Mouse (Mus musculus): ENCODE results near the gene Fbxo7. TPM values are rescaled to one million over a fixed set of nuclear protein-coding genes. Genes with fewer than 3 reads are reported as not detected.

Gene Fbxo7
- polyA plus RNA-seq, 1 experiment from 2014 or later: 28.7 TPM

DNA sequence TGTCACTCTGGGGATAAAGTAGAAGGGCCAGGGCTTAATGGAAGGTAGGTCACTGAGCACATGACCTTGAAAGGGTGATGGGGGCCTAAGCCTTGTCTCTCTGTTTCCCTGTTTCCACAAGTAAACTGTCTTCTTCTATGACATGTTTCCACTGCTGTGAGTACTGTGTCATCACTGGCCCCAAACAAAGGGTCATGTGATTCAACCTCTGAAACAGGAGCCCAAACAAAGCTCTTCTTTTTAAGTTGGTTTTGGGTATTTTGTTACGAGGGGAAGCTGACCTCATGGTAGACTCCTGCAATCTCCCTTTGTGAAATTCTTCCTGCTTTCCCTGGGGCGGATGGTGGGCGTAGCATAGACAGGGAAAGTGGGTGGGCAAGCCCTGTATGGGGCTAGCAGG, 38.5 kb downstream of the Fbxo7 start:
- no peak for TF ChIP-seq EP300 (IDR thresholded peaks at IDR 0.05; ENCODE audit: low read depth)
- TF ChIP-seq CTCF (IDR thresholded peaks at IDR 0.05; ENCODE audit: low read depth): no peak
- Histone ChIP-seq H3K4me1 (ENCODE audit: insufficient read depth) (no peaks in the 10 kb centered on the region), H3K4me2 (ENCODE audit: low read depth, low read length) (no peak overlapping the region), H3K9me3 (ENCODE audit: low read length) (0 out of 2 replicates have a peak, but pooled peaks cover 3% of the 10 kb centered on the region), H3K27ac (ENCODE audit: low read depth) (no peak overlapping the region), H3K9ac (replicated peaks) (no peak overlapping the region), H3K36me3 (replicated peaks; ENCODE audit: insufficient read depth, low read length) (no peaks in the 10 kb centered on the region), H3K4me3 (ENCODE audit: low read depth, low read length) (no peak overlapping the region), H3K27me3 (ENCODE audit: insufficient read depth, low read length) (no peaks in the 10 kb centered on the region)
- ATAC-seq (no peak), DNase-seq (no peak)
- WGBS (ENCODE audit: insufficient replicate concordance): 73% methylated on average over 3 of the region's 3 CpGs

DNA sequence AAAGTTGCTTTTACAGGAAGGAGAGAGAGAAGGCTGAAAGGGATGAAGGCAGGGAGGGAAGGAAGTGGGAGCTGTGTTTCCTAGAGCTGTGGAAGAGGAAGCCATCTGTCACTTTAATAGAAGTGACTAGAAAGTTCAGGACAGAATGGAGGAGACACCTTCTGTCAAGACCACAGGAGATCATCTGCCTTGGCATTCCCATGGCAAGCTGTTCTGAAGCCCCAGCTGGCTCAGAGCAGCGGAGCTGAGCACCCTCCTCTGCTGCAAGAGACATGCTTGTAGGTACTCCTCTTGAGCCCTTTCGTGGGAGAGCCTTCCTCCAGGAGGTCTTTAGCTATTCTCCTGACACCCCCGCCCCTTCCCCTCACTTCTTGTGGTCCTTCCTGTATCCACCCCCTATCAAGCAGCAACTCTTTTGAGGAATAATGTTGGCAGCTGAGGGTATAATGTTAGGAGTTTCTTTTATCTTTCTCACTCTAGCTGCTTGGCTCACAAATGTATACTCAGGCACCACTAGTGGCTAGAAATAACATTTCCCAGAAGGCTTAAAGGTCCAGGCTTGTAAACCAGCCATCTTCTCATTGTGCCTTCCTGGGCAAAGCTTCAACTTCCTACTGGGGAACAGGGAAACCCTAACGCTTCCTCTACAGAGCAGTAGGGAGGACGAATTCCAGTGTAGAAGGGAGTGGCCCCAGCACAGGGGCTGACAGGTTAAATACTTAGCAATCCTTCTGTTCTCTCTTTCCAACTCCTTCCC, 40.7 kb downstream of the Fbxo7 start:
- ATAC-seq (no peak), DNase-seq (no peak)
- Histone ChIP-seq H3K4me2 (ENCODE audit: low read depth, low read length) (no peak overlapping the region), H3K9ac (replicated peaks) (no peak overlapping the region), H3K27me3 (ENCODE audit: insufficient read depth, low read length) (no peaks in the 10 kb centered on the region), H3K27ac (ENCODE audit: low read depth) (no peak overlapping the region), H3K4me3 (ENCODE audit: low read depth, low read length) (no peak overlapping the region), H3K36me3 (replicated peaks; ENCODE audit: insufficient read depth, low read length) (no peaks in the 10 kb centered on the region), H3K9me3 (ENCODE audit: low read length) (0 out of 2 replicates have a peak, but pooled peaks cover 3% of the 10 kb centered on the region), H3K4me1 (ENCODE audit: insufficient read depth) (no peaks in the 10 kb centered on the region)
- WGBS (ENCODE audit: insufficient replicate concordance): 53% methylated on average over 5 of the region's 5 CpGs
- TF ChIP-seq CTCF (IDR thresholded peaks at IDR 0.05; ENCODE audit: low read depth) (no peak), EP300 (IDR thresholded peaks at IDR 0.05; ENCODE audit: low read depth) (no peak)

DNA sequence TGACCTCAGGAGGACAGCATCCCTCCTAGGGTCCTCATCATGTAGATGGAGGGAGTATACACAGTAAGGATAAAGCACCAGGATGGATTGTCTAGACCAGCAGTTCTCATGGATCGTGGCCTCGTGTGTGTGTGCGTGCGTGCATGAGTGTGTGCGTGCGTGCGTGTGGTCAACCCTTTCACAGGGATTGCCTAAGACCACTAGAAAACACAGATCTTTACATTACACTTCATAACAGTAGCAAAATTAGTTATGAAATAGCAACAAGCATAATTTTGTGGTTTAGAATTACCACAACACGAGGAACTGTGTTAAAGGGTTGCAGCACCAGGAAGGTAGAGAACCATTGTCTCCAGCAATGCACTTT, 41.2 kb downstream of the Fbxo7 start:
- H3K4me1 ChIP-seq (ENCODE audit: insufficient read depth): no peaks in the 10 kb centered on the region
- WGBS (ENCODE audit: insufficient replicate concordance): 67% methylated on average over 8 of the region's 8 CpGs
- TF ChIP-seq CTCF (IDR thresholded peaks at IDR 0.05; ENCODE audit: low read depth) (no peak), EP300 (IDR thresholded peaks at IDR 0.05; ENCODE audit: low read depth) (no peak)
- DNase-seq (no peak), ATAC-seq (no peak)
- H3K27ac ChIP-seq (ENCODE audit: low read depth): no peak overlapping the region
- no peaks in the 10 kb centered on the region for H3K36me3 ChIP-seq (replicated peaks; ENCODE audit: insufficient read depth, low read length)
- no peak overlapping the region for H3K4me3 ChIP-seq (ENCODE audit: low read depth, low read length)
- no peaks in the 10 kb centered on the region for H3K27me3 ChIP-seq (ENCODE audit: insufficient read depth, low read length)
- no peak overlapping the region for H3K4me2 ChIP-seq (ENCODE audit: low read depth, low read length)
- H3K9me3 ChIP-seq (ENCODE audit: low read length): 0 out of 2 replicates have a peak, but pooled peaks cover 3% of the 10 kb centered on the region
- no peak overlapping the region for H3K9ac ChIP-seq (replicated peaks)

DNA sequence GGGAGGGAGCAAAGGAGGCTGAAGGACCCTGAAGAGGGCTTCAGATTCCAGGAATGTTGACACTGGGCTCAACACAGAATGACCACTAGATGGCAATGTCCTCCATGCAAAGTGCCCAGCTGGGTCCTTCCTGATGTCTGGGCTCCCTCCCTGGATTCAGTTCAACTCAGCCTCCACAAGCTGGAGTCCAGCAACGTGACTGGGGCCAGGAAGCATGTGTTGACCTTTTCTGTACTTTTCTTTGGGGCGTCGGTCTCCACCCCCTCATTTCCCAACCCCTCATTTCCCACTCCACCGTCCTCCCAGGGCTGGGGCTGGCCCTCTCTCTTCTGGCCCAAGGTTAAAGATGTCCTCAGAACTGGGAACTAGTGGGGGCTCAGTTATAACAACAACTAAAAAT, 43.2 kb downstream of the Fbxo7 start:
- ATAC-seq (peak; percentile 84), DNase-seq (peak; percentile 67)
- Histone ChIP-seq H3K9ac (replicated peaks) (no peak overlapping the region), H3K4me2 (ENCODE audit: low read depth, low read length) (no peak overlapping the region), H3K27ac (ENCODE audit: low read depth) (no peak overlapping the region), H3K9me3 (ENCODE audit: low read length) (0 out of 2 replicates have a peak, but pooled peaks cover 3% of the 10 kb centered on the region), H3K27me3 (ENCODE audit: insufficient read depth, low read length) (no peaks in the 10 kb centered on the region), H3K4me1 (ENCODE audit: insufficient read depth) (no peaks in the 10 kb centered on the region), H3K4me3 (ENCODE audit: low read depth, low read length) (no peak overlapping the region), H3K36me3 (replicated peaks; ENCODE audit: insufficient read depth, low read length) (no peaks in the 10 kb centered on the region)
- WGBS (ENCODE audit: insufficient replicate concordance): 10% methylated on average over 4 of the region's 4 CpGs
- TF ChIP-seq CTCF (IDR thresholded peaks at IDR 0.05; ENCODE audit: low read depth) (peak; percentile 96), EP300 (IDR thresholded peaks at IDR 0.05; ENCODE audit: low read depth) (no peak)

DNA sequence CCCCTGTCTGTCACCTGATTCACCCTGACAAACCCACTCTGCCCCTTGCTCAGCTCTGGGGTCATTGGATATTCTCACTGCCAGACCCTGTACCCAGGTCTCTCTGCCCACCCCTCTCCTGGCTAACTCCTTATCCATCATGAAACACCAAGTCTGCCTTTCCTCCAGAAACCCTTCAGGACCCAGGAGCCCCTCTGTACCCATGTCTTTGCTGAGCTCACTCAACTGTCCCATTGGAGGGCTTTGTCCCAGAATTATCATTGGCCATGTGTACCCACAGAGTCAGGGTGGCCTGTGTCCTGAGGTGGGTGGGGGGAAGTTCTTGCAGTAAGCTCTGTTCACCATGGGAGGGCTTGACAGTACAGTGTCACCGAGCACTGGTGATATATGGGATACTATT, 43.9 kb downstream of the Fbxo7 start:
- H3K4me3 ChIP-seq (ENCODE audit: low read depth, low read length): no peak overlapping the region
- H3K9ac ChIP-seq (replicated peaks): no peak overlapping the region
- DNase-seq: no peak
- TF ChIP-seq CTCF (IDR thresholded peaks at IDR 0.05; ENCODE audit: low read depth) (0 out of 2 replicates have a peak, but pooled peaks have one; percentile 7), EP300 (IDR thresholded peaks at IDR 0.05; ENCODE audit: low read depth) (no peak)
- H3K4me2 ChIP-seq (ENCODE audit: low read depth, low read length): no peak overlapping the region
- H3K36me3 ChIP-seq (replicated peaks; ENCODE audit: insufficient read depth, low read length): no peaks in the 10 kb centered on the region
- no peaks in the 10 kb centered on the region for H3K4me1 ChIP-seq (ENCODE audit: insufficient read depth)
- no peaks in the 10 kb centered on the region for H3K27me3 ChIP-seq (ENCODE audit: insufficient read depth, low read length)
- 0 out of 2 replicates have a peak, but pooled peaks cover 3% of the 10 kb centered on the region for H3K9me3 ChIP-seq (ENCODE audit: low read length)
- WGBS (ENCODE audit: insufficient replicate concordance): 77% methylated on average over 1 of the region's 1 CpGs
- no peak overlapping the region for H3K27ac ChIP-seq (ENCODE audit: low read depth)
- ATAC-seq: no peak

DNA sequence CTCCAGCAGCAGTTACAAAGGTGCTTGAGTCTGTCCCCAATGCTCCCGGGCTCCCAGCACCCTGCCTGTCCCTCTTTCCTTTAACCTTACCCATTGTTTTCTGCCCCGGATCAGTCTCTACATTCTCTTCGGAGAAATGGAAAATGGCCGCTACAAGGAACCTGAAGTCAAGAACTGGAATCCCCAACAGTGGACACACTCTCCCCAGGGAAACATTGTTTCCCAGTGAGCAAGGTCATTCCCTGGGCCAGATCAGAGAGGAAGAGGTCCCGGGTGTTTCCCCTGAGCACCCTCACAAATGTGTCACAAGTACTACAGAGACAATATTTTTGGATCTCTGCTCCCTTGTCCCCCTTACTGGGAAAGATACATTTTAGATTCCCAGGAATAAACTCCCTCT, 44.9 kb downstream of the Fbxo7 start:
- TF ChIP-seq CTCF (IDR thresholded peaks at IDR 0.05; ENCODE audit: low read depth) (no peak), EP300 (IDR thresholded peaks at IDR 0.05; ENCODE audit: low read depth) (no peak)
- Histone ChIP-seq H3K36me3 (replicated peaks; ENCODE audit: insufficient read depth, low read length) (no peaks in the 10 kb centered on the region), H3K9me3 (ENCODE audit: low read length) (0 out of 2 replicates have a peak, but pooled peaks cover 3% of the 10 kb centered on the region), H3K4me1 (ENCODE audit: insufficient read depth) (no peaks in the 10 kb centered on the region), H3K9ac (replicated peaks) (no peak overlapping the region), H3K27me3 (ENCODE audit: insufficient read depth, low read length) (no peaks in the 10 kb centered on the region), H3K27ac (ENCODE audit: low read depth) (no peak overlapping the region), H3K4me3 (ENCODE audit: low read depth, low read length) (no peak overlapping the region), H3K4me2 (ENCODE audit: low read depth, low read length) (no peak overlapping the region)
- 72% methylated on average over 5 of the region's 5 CpGs for WGBS (ENCODE audit: insufficient replicate concordance)
- ATAC-seq (no peak), DNase-seq (no peak)
